Mouse (Mus musculus): ENCODE measurements around the gene Ccdc65. TPM values are rescaled to one million over a fixed set of nuclear protein-coding genes. Genes with fewer than 3 reads are reported as not detected.
"Not testable (repeated sequence)": the region's sequence is repeated elsewhere in the genome, so short reads cannot be mapped to it uniquely, and the experiment has no call there.

The Ccdc65 gene
- polyA plus RNA-seq, 1 experiment from 2014 or later, result 0.57 TPM

- Histone ChIP-seq H3K36me3 (ENCODE audit: control insufficient read depth, insufficient read depth, low read length) (peaks cover 63% of the 10 kb centered on the region), H3K27ac (ENCODE audit: low read depth) (no peak overlapping the region), H3K9ac (ENCODE audit: low read length) (no peak overlapping the region), H3K9me3 (ENCODE audit: control insufficient read depth, low read length) (no peaks in the 10 kb centered on the region), H3K27me3 (replicated peaks; ENCODE audit: control insufficient read depth, insufficient read depth, low read length) (no peaks in the 10 kb centered on the region), H3K4me1 (replicated peaks; ENCODE audit: control insufficient read depth, insufficient read depth, low read length) (0 out of 2 replicates have a peak, but pooled peaks cover 4% of the 10 kb centered on the region), H3K4me2 (ENCODE audit: low read length) (no peak overlapping the region), H3K4me3 (ENCODE audit: low read depth, low read length) (no peak overlapping the region)
- ATAC-seq (replicated peaks; ENCODE audit: low FRiP score, low TSS enrichment, low read depth) (no peak), DNase-seq (ENCODE audit: low spot score) (no peak)
Observed at GRCm38 (mm10) chr15:98737881-98738280, 29.9 kb downstream of the Ccdc65 start.

DNA sequence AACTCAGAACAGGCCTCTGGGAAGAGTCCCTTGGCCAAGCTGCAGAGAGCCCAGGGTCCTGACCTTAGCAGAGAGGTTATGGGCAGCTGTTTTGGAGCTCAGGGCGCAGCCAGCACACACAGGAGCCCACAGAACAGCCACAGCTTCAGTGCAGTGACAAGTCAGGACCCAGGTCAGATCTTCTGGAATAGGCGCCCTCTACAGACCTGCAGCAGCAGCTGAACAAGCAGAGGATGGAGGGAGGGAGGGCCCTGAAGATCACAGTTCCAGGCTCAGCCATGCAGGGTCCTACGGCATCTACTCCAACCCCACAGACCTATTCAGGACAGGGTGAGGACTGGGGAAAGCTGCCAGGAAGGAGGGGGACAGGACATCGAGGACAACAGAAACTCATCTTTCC, 30.8 kb downstream of the Ccdc65 start:
- Histone ChIP-seq H3K4me2 (ENCODE audit: low read length) (no peak overlapping the region), H3K9ac (ENCODE audit: low read length) (no peak overlapping the region), H3K36me3 (ENCODE audit: control insufficient read depth, insufficient read depth, low read length) (peaks cover 63% of the 10 kb centered on the region), H3K27ac (ENCODE audit: low read depth) (no peak overlapping the region), H3K9me3 (ENCODE audit: control insufficient read depth, low read length) (no peaks in the 10 kb centered on the region), H3K4me1 (replicated peaks; ENCODE audit: control insufficient read depth, insufficient read depth, low read length) (0 out of 2 replicates have a peak, but pooled peaks cover 4% of the 10 kb centered on the region), H3K27me3 (replicated peaks; ENCODE audit: control insufficient read depth, insufficient read depth, low read length) (no peaks in the 10 kb centered on the region), H3K4me3 (ENCODE audit: low read depth, low read length) (no peak overlapping the region)
- ATAC-seq (replicated peaks; ENCODE audit: low FRiP score, low TSS enrichment, low read depth) (no peak), DNase-seq (ENCODE audit: low spot score) (no peak)
- 60% methylated on average over 4 of the region's 4 CpGs for WGBS

GRCm38 (mm10) chr15:98740219-98740618, 32.2 kb downstream of the Ccdc65 start:
- H3K36me3 ChIP-seq (ENCODE audit: control insufficient read depth, insufficient read depth, low read length), result peaks cover 63% of the 10 kb centered on the region
- H3K4me1 ChIP-seq (replicated peaks; ENCODE audit: control insufficient read depth, insufficient read depth, low read length), result no peaks in the 10 kb centered on the region
- ATAC-seq (replicated peaks; ENCODE audit: low FRiP score, low TSS enrichment, low read depth) (no peak), DNase-seq (ENCODE audit: low spot score) (no peak)
- no peaks in the 10 kb centered on the region for H3K9me3 ChIP-seq (ENCODE audit: control insufficient read depth, low read length)
- no peak overlapping the region for H3K9ac ChIP-seq (ENCODE audit: low read length)
- 84% methylated on average over 8 of the region's 8 CpGs for WGBS
- no peak overlapping the region for H3K4me2 ChIP-seq (ENCODE audit: low read length)
- no peak overlapping the region for H3K27ac ChIP-seq (ENCODE audit: low read depth)
- H3K4me3 ChIP-seq (ENCODE audit: low read depth, low read length), result no peak overlapping the region
- no peaks in the 10 kb centered on the region for H3K27me3 ChIP-seq (replicated peaks; ENCODE audit: control insufficient read depth, insufficient read depth, low read length)

- DNase-seq (ENCODE audit: low spot score), result no peak
Observed at GRCm38 (mm10) chr15:98742766-98743428, 34.9 kb downstream of the Ccdc65 start.

GRCm38 (mm10) chr15:98743863-98744262, 35.9 kb downstream of the Ccdc65 start:
- peaks cover 37% of the 10 kb centered on the region for H3K36me3 ChIP-seq (ENCODE audit: control insufficient read depth, insufficient read depth, low read length)
- not testable (repeated sequence) for H3K4me1 ChIP-seq (replicated peaks; ENCODE audit: control insufficient read depth, insufficient read depth, low read length); DNase-seq (ENCODE audit: low spot score); H3K27me3 ChIP-seq (replicated peaks; ENCODE audit: control insufficient read depth, insufficient read depth, low read length); H3K9ac ChIP-seq (ENCODE audit: low read length); H3K27ac ChIP-seq (ENCODE audit: low read depth); ATAC-seq (replicated peaks; ENCODE audit: low FRiP score, low TSS enrichment, low read depth); H3K4me2 ChIP-seq (ENCODE audit: low read length); H3K9me3 ChIP-seq (ENCODE audit: control insufficient read depth, low read length); H3K4me3 ChIP-seq (ENCODE audit: low read depth, low read length)
- 84% methylated on average over 3 of the region's 3 CpGs for WGBS

More at GRCm38 (mm10) chr15:98742766-98743428, 34.9 kb downstream of the Ccdc65 start:
- Histone ChIP-seq H3K9me3 (ENCODE audit: control insufficient read depth, low read length) (no peaks in the 10 kb centered on the region), H3K9ac (ENCODE audit: low read length) (no peak overlapping the region), H3K27ac (ENCODE audit: low read depth) (no peak overlapping the region), H3K4me3 (ENCODE audit: low read depth, low read length) (no peak overlapping the region), H3K36me3 (ENCODE audit: control insufficient read depth, insufficient read depth, low read length) (peaks cover 42% of the 10 kb centered on the region), H3K4me1 (replicated peaks; ENCODE audit: control insufficient read depth, insufficient read depth, low read length) (no peaks in the 10 kb centered on the region), H3K27me3 (replicated peaks; ENCODE audit: control insufficient read depth, insufficient read depth, low read length) (no peaks in the 10 kb centered on the region), H3K4me2 (ENCODE audit: low read length) (no peak overlapping the region)
- WGBS, result 80% methylated on average over 8 of the region's 8 CpGs
- ATAC-seq (replicated peaks; ENCODE audit: low FRiP score, low TSS enrichment, low read depth), result no peak

DNA sequence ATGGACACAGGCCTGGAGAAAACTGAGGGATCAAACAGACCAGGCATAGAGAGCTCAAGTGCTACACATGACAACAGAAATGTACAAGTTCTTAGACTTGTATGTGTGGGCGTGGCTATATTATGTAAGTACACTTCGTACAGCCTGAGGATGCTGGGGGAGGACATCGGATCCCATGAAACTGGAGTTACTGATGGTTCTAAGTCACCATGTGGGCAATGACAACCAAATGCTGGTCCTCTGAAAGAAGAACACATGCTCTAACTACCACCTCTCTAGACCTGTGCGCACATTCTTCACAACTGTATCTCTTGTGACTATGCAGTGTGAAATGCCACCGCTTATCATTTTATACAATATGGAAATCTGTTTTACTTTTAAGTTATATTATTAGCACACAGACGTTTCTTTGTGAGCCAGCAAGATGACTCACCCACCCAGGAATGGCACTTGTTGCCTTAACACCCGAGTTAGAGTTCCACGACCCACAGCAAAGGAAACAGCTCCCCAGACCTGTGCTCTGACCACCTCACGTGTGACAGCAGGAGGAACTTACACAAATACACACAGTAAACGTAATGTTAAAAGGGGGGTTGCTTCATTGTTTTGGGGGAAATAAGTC, 38.4 kb downstream of the Ccdc65 start:
- Histone ChIP-seq H3K27ac (ENCODE audit: low read depth) (no peak overlapping the region), H3K9me3 (ENCODE audit: control insufficient read depth, low read length) (no peaks in the 10 kb centered on the region), H3K27me3 (replicated peaks; ENCODE audit: control insufficient read depth, insufficient read depth, low read length) (no peaks in the 10 kb centered on the region), H3K36me3 (ENCODE audit: control insufficient read depth, insufficient read depth, low read length) (peaks cover 12% of the 10 kb centered on the region), H3K4me3 (ENCODE audit: low read depth, low read length) (no peak overlapping the region), H3K4me1 (replicated peaks; ENCODE audit: control insufficient read depth, insufficient read depth, low read length) (no peaks in the 10 kb centered on the region; the same call in 1 of the 2 replicates), H3K9ac (ENCODE audit: low read length) (no peak overlapping the region), H3K4me2 (ENCODE audit: low read length) (no peak overlapping the region)
- WGBS, result 78% methylated on average over 10 of the region's 10 CpGs
- no peak for DNase-seq (ENCODE audit: low spot score)
- no peak for ATAC-seq (replicated peaks; ENCODE audit: low FRiP score, low TSS enrichment, low read depth)

DNA sequence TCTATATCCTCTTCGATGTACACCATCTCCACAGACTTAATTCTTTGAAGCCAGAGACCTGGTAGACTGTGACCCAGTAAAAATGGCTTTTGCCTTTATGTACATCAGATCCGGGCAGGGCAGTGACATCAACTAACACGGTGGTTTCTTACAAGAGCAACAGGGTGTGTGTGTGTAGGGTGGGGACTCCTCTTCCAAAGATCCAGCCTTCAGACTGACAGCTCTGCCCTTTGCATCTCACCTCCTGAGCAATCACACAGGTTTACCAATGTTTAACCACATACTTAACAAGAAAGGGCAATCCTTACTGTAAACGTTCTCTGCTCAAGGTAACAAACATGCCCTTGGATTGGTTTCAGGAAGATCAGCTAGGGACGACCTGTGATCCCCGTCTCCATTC, 39.3 kb downstream of the Ccdc65 start:
- H3K4me1 ChIP-seq (replicated peaks; ENCODE audit: control insufficient read depth, insufficient read depth, low read length), result no peaks in the 10 kb centered on the region; the same call in 1 of the 2 replicates
- DNase-seq (ENCODE audit: low spot score), result no peak
- no peak overlapping the region for H3K4me3 ChIP-seq (ENCODE audit: low read depth, low read length)
- no peaks in the 10 kb centered on the region for H3K9me3 ChIP-seq (ENCODE audit: control insufficient read depth, low read length)
- WGBS, result 71% methylated on average over 6 of the region's 6 CpGs
- H3K9ac ChIP-seq (ENCODE audit: low read length), result no peak overlapping the region
- H3K27me3 ChIP-seq (replicated peaks; ENCODE audit: control insufficient read depth, insufficient read depth, low read length), result no peaks in the 10 kb centered on the region
- peaks cover 4% of the 10 kb centered on the region; the same call in 1 of the 2 replicates for H3K36me3 ChIP-seq (ENCODE audit: control insufficient read depth, insufficient read depth, low read length)
- no peak for ATAC-seq (replicated peaks; ENCODE audit: low FRiP score, low TSS enrichment, low read depth)
- H3K4me2 ChIP-seq (ENCODE audit: low read length), result no peak overlapping the region
- H3K27ac ChIP-seq (ENCODE audit: low read depth), result no peak overlapping the region

DNA sequence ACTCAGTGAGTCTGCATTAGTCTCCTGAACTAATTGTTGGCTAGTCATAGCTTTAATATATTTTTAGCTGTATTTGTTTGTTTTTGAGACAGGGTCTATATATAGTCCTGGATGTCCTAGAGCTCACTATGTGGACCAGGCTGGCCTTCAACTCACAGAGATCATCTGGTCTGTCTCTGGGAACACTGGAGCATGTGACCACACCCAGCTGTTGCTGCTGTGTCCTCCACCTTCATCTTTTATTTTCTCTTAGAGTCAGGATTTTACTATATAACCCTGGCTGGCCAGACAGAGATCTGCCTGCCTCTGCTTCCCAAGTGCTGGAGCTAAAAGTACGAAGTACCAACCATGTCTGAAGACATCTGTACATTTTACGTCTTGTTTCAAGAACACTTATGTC, 41.1 kb downstream of the Ccdc65 start:
- no peaks in the 10 kb centered on the region for H3K27me3 ChIP-seq (replicated peaks; ENCODE audit: control insufficient read depth, insufficient read depth, low read length)
- H3K4me1 ChIP-seq (replicated peaks; ENCODE audit: control insufficient read depth, insufficient read depth, low read length), result no peaks in the 10 kb centered on the region; the same call in 1 of the 2 replicates
- no peaks in the 10 kb centered on the region for H3K36me3 ChIP-seq (ENCODE audit: control insufficient read depth, insufficient read depth, low read length)
- no peak overlapping the region for H3K9ac ChIP-seq (ENCODE audit: low read length)
- H3K4me3 ChIP-seq (ENCODE audit: low read depth, low read length), result no peak overlapping the region
- no peak overlapping the region for H3K27ac ChIP-seq (ENCODE audit: low read depth)
- H3K4me2 ChIP-seq (ENCODE audit: low read length), result no peak overlapping the region
- WGBS, result 92% methylated on average over 2 of the region's 2 CpGs
- ATAC-seq (replicated peaks; ENCODE audit: low FRiP score, low TSS enrichment, low read depth) (no peak), DNase-seq (ENCODE audit: low spot score) (no peak)
- no peaks in the 10 kb centered on the region for H3K9me3 ChIP-seq (ENCODE audit: control insufficient read depth, low read length)

DNA sequence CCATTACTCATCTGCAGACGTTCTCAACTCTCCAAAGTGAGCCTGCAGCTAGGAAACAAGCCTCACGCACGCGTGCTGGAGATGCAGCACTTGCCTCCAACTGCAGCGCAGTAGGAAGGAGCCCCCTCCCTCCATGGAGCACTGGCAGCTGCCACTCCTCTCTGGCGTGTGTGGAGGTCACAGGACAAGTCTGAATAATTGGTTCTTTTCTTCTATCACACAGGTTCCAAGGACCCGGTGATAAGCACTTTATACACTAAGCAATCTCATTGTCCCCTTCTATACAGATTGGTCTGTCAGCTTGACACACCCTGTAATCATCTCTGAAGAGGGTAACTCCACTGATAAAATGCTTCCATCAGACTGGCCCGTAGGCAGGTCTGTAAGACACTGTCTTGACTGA, 45.0 kb downstream of the Ccdc65 start:
- no peaks in the 10 kb centered on the region; the same call in 1 of the 2 replicates for H3K4me1 ChIP-seq (replicated peaks; ENCODE audit: control insufficient read depth, insufficient read depth, low read length)
- peaks cover 7% of the 10 kb centered on the region; the same call in 1 of the 2 replicates for H3K36me3 ChIP-seq (ENCODE audit: control insufficient read depth, insufficient read depth, low read length)
- H3K4me2 ChIP-seq (ENCODE audit: low read length), result no peak overlapping the region
- WGBS, result 62% methylated on average over 8 of the region's 8 CpGs
- H3K27me3 ChIP-seq (replicated peaks; ENCODE audit: control insufficient read depth, insufficient read depth, low read length), result no peaks in the 10 kb centered on the region
- no peaks in the 10 kb centered on the region for H3K9me3 ChIP-seq (ENCODE audit: control insufficient read depth, low read length)
- 0 out of 2 replicates have a peak, but pooled peaks have one; percentile 36 for ATAC-seq (replicated peaks; ENCODE audit: low FRiP score, low TSS enrichment, low read depth)
- no peak overlapping the region for H3K9ac ChIP-seq (ENCODE audit: low read length)
- no peak overlapping the region for H3K27ac ChIP-seq (ENCODE audit: low read depth)
- no peak for DNase-seq (ENCODE audit: low spot score)
- H3K4me3 ChIP-seq (ENCODE audit: low read depth, low read length), result no peak overlapping the region

All from intestine, embryonic 14.5 days (tissue).